Mouse (Mus musculus): ENCODE results near the gene Ptprn2.

GRCm38 (mm10) chr12:116677701-116678100 is 192.2 kb downstream of the Ptprn2 start:
- TF ChIP-seq POLR2A (IDR thresholded peaks at IDR 0.05; ENCODE audit: control insufficient read depth, extremely low read depth, insufficient read depth, low read length, poor library complexity) (no peak), CTCF (IDR thresholded peaks at IDR 0.05; ENCODE audit: borderline replicate concordance, control insufficient read depth, extremely low read depth, insufficient read depth, low read length, poor library complexity) (no peak)
